Mouse (Mus musculus): ENCODE measurements at regions not wholly inside any gene's neighbourhood (a gene's known extent, or its start where the extent isn't known, plus 50 kb on each side); places are given as distances from the start of the nearest gene placed in this dataset.

- DNase-seq, result no peak
These were observed 209.9 kb upstream of the Klf14 start for GRCm38 (mm10) chr6:31168730-31169129.

GRCm38 (mm10) chr6:31169343-31169742 is 210.5 kb upstream of the Klf14 start:
- DNase-seq, result no peak

- DNase-seq, result no peak
These were observed 211.2 kb upstream of the Klf14 start for GRCm38 (mm10) chr6:31169868-31170600.

GRCm38 (mm10) chr6:31171831-31172569 is 213.1 kb upstream of the Klf14 start:
- no peak for DNase-seq

GRCm38 (mm10) chr6:31175769-31176168 is 216.9 kb upstream of the Klf14 start:
- DNase-seq, result no peak

GRCm38 (mm10) chr6:31176368-31176767 is 217.5 kb upstream of the Klf14 start:
- peak; percentile 41 for DNase-seq

GRCm38 (mm10) chr6:31176831-31177230 is 218.0 kb upstream of the Klf14 start:
- DNase-seq, result no peak

- no peak for DNase-seq
These were observed 219.5 kb upstream of the Klf14 start for GRCm38 (mm10) chr6:31178201-31178880.

- no peak for DNase-seq
These were observed 216.3 kb upstream of the Mkln1 start for GRCm38 (mm10) chr6:31182284-31182683.

GRCm38 (mm10) chr6:31183127-31183526 is 215.4 kb upstream of the Mkln1 start:
- no peak for DNase-seq

GRCm38 (mm10) chr6:31184554-31184953 is 214.0 kb upstream of the Mkln1 start:
- DNase-seq, result no peak

- DNase-seq, result no peak
These were observed 213.4 kb upstream of the Mkln1 start for GRCm38 (mm10) chr6:31185151-31185550.

- no peak for DNase-seq
These were observed 210.5 kb upstream of the Mkln1 start for GRCm38 (mm10) chr6:31188066-31188465.

GRCm38 (mm10) chr6:31189060-31189459 is 209.5 kb upstream of the Mkln1 start:
- no peak for DNase-seq

- DNase-seq, result no peak
These were observed 208.5 kb upstream of the Mkln1 start for GRCm38 (mm10) chr6:31190070-31190469.

- DNase-seq, result no peak
These were observed 207.7 kb upstream of the Mkln1 start for GRCm38 (mm10) chr6:31190628-31191373.

GRCm38 (mm10) chr6:31191577-31191976 is 207.0 kb upstream of the Mkln1 start:
- no peak for DNase-seq

GRCm38 (mm10) chr6:31192197-31192596 is 206.3 kb upstream of the Mkln1 start:
- DNase-seq, result no peak

- no peak for DNase-seq
These were observed 205.3 kb upstream of the Mkln1 start for GRCm38 (mm10) chr6:31193202-31193601.

GRCm38 (mm10) chr6:31197631-31198338 is 200.8 kb upstream of the Mkln1 start:
- no peak for DNase-seq

GRCm38 (mm10) chr6:31198340-31198739 is 200.2 kb upstream of the Mkln1 start:
- no peak for DNase-seq

- DNase-seq, result no peak
These were observed 197.8 kb upstream of the Mkln1 start for GRCm38 (mm10) chr6:31200705-31201104.
